Mouse (Mus musculus): ENCODE results near the gene Actr3b.

- TF ChIP-seq POLR2A (IDR thresholded peaks at IDR 0.05; ENCODE audit: insufficient read depth, low read depth, low read length), result no peak
- no peak for TF ChIP-seq CTCF (IDR thresholded peaks at IDR 0.05; ENCODE audit: insufficient read depth, low read depth, low read length)
Observed at GRCm38 (mm10) chr5:25800929-25801328, 41.1 kb downstream of the Actr3b start.
